Mouse (Mus musculus) mature B cell (primary cell): ENCODE results near the gene Alcam.

Source experiments
- in situ Hi-C: fragments of 300-500 bp; cut with MboI; formaldehyde crosslinking; loops from 2 replicates; pipeline ENCODE4 v1.14.3; 2019

The Alcam gene

DNA sequence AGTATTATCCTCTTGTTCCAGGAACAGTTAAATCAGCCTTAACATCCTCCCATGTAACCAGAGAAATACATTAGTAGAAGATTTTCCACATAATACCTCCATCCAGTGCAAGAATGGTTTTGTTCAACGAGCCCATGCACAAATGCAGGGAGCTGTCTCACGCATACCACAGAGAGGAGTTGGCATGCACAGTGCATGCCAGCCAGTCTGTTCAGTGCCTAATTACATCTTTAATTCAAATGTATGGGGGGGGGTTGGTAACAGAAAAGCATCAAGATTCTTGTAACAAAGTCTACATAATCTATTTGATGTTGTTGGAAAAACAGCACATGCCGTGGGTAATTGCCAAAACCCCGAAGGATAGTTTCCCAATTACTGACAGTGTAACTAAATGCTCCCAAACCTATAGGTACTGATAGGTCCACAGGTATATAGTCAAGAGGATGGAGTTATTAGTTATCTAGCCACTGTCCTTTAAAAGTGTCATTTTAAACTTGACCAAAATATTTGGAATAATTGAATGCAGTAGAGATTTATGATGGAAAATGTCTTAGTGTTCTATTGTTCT lies 89.8 kb downstream of the Alcam start:
- in situ Hi-C loops, result no loop called here

DNA sequence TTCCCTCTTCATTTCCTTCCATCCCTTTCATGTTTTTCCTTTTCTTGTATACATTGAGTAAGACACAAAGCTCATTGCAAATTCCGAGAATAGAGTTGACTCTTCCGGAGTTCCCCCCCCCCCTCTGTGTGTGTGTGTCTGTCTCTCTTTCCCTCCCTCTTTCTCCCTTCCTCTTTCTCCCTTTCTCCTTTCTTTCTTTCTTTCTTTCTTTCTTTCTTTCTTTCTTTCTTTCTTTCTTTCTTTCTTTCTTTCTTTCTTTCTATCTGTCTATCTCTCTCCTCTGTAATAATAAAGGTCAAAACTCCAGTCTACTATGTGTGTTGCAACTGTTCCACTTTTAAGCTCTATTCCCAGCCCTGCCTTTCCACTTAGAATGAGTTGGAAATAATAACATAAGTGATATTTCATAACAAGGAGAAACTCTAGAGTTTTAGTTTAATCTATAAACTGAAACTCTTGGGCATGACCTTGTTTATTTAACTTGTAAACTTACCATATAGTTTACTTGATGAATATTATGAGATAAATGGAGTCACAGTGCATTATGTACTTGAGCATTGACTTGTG lies 110.3 kb downstream of the Alcam start:
- in situ Hi-C loops, result no loop called here

DNA sequence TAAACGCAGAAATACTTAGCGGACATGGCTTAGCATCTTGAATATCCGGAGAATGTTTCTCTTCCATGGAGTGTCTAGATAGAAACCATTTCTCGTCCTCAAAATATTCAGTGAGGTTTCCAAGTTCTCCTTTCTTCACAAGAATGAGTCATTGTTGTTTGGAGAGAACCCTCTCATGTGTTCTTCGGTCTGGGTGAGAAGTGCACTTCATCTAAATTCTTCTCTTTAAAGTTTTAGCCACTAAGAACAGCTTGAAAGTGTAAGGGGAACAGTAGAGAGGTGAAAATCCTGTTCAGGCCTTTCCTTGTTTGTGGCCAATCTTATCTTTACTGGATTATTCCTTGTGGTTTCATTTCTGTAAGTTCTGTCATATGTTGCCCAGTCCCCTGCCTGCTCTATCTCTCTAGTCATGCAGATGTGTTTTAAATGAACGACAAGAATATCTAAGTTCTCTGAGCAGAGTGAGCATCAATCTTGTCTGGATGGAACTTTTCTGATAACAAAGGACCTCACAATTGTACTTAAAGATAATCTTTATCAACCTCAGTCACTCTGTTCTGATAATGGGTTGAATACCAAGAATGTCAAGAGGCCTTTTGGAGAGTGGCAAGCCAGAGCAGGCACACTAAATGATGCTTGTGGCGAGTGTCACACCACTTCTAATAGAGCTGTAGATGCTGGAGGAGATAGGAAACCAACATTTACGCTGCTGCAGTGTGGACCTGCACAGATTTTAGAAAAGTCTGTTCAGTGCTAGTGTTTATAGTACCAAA lies 111.0 kb downstream of the Alcam start:
- in situ Hi-C loops, result no loop called here

DNA sequence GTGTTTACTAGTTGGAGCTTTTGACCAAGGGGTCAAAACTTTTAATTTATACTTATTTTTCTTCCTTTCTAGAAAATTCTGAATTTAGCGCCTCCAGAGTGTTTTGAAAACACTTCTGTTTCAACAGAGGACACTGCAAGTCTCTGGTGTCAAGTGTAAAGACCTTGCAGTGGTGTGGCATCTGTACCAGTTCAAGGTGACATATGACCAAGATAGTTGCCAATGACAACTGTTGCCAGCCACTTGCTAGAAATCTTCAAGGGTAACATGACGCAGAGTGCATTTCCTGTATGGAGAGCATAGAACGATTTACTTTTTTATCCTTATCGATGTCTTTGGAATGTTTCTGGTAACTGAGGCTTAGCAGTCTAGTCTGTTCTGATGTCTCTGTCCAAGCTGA lies 119.8 kb downstream of the Alcam start:
- in situ Hi-C loops, result no loop called here

DNA sequence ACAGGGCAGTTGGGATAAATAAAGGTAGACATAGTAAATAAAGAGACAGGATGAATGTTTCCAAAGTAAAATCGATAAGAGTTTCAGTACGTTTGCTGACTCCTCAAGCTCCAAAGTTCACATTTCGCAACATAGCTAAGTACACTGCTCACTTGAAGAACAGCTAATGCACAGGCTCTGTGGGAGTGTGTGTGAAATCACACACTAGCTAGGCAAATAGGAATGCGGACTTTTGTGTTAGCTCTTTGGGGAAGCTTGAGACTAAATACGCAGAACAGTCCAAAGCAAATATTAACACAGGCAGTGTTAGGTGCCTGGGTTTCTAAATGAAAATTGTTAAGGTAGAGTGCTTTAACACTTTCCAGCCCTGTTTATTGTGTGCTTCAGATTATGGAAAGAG lies 120.2 kb downstream of the Alcam start:
- in situ Hi-C loops, result no loop called here

DNA sequence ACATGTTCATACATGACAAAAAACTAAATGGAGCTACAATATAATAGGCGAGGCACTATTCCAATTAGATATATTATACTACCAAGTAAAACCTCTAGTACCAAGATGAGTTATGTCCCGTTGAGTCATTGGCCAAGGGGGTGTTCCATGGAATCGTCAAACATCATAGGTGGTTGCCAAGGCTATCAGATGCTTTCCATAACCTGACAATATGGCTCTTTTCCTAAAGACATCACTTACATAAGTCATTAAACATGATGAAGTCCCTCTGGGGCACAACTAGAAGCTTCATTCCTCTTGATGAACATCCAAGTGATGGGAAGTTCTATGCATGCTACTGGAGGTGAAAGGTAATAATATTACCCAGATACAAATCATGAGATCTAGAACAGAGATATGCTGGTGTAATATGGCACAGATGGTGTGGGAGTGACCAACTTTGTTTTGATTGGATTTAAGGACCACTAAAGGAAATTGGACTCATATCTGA lies 122.5 kb downstream of the Alcam start:
- in situ Hi-C loops, result no loop called here

DNA sequence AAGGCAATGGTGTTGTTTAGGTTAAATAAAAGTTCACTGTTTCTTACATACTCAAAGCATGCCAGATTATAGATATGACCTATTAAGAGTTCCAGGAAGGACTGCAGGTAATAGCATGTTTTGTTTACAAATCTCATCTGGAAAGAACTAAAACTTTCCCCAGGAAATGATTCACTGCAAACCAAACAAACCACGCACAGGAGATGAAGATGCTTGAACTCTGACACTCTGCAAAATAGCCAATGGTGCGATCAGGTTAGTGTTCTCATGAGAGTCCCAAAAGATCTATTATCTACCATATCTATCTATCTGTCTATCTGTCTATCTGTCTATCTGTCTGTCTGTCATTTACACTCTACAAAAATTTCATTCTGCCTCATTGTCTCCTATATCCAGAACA lies 124.5 kb downstream of the Alcam start:
- in situ Hi-C loops, result no loop called here

DNA sequence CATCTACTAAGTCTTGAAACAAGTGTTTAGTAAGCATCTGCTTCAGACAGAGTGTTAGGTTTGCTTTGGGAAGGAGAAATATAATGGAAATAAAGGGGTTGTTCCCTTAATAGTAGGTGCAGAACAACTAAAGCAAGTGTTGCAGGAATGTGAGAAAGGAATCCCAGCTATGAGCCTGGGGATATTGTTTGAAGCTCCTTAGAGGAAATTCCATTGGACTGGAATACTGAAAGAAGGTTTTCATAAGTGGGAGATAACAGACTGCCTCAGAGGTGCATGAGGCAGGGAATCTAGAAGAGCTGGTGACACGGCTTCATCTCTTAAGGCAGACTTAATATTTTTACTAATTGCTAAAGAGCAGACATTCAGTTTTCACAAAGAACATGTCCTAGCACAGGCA lies 134.6 kb downstream of the Alcam start:
- in situ Hi-C loops, result no loop called here

DNA sequence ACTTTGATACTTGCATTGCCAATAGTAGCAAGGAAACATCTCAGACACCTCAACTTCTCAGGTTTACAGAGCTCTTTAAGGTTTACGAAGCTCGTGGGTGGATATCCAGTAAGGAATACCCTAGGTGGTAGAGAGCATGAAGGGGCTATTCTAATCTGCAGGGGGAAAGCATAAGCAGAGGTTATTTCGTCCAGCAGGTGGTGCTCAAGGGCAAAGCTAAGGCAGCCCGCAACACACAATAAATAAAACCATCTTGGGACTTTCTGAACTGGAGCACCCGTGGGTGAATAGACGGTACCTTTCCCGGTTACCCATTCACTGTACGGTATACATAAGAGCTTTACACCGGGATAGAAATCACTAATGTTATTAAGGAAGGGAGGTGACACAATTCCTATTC lies 142.8 kb downstream of the Alcam start:
- in situ Hi-C loops, result no loop called here

DNA sequence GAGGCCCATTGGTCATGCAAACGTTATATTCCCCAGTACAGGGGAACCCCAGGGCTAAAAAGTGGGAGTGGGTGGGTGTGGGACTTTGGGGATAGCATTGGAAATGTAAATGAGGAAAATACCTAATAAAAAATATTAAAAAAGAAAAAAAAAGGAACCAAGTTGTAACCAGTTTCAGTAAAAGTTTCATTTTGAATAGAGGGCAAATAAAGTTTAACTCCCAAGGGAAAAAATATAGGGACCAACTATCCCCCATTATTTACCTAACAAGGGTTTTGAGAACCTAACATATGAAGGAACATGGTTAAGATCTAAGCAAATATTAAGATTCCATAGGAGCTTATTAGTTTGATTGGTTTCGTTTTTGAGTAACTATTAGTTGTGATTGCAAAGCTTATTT lies 146.9 kb downstream of the Alcam start:
- in situ Hi-C loops, result no loop called here

DNA sequence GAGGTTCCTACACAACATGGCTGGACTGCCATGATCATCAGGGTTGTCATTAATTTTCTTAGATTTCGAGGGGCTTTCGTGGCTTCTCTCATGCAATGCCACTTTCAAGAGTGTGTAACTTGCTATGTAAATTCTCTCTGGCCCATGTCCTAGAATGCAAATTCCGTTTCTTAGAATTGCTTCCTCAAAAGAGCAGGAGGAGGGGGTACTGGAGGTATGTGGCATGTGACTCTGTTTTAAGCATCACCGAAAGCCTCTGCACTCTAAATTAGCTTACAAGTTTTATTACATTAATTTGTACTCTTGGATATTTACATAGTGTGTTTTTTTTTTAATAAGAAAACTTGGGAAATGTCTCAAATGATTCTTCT lies 150.4 kb downstream of the Alcam start:
- in situ Hi-C loops, result no loop called here

DNA sequence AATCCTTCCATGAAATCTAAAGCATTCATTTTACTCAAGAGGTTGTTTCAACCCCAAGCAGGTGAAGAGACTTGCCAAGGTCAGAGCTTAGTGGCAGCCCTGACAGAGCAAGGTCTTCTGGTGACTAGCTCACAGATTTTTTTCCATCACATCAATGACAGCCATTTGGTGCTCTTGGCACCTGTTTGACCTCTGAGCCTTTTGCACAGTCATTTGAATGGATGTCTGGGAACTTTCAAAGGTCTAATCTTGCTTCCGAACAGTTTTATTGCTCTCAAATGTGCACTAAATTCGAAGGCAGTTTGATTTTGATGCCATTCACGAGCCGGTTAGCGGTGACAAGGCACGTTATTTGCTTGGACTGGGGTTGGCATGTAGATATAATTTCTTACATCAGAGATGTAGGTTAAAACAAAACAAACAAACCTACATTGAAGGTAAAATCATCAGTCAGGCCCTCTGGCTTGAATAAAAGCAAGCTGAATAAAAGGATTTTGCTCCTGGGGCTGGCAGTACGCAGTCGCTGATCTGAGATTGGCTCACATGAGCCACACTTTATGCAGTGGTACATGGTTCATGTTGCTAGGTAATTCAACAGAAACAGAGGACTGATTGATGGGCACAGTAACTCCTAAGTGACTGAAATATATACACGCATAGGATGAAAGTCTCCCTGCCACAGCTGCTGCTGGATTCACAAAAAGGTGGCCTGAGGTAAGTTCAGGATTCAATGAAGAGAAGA lies 150.9 kb downstream of the Alcam start:
- in situ Hi-C loops, result no loop called here

DNA sequence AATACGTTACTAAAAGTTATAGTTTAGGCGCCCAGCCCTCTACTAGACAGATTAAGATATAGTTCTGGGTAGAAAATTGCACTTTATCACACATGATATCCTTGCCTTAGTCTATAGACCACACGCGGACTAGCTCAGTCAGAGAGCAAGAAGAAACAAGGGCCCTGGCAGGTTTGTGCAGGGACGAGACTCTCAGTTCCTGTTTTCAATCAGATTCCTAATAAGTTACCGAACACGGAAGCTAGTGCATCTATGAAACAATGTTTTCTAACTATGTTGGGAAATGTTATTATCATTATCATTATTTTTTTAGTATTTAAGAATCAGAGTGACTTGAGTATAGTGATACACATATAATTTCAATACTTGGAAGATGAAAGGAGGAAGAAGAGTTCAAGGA lies 152.1 kb downstream of the Alcam start:
- in situ Hi-C loops, result no loop called here

DNA sequence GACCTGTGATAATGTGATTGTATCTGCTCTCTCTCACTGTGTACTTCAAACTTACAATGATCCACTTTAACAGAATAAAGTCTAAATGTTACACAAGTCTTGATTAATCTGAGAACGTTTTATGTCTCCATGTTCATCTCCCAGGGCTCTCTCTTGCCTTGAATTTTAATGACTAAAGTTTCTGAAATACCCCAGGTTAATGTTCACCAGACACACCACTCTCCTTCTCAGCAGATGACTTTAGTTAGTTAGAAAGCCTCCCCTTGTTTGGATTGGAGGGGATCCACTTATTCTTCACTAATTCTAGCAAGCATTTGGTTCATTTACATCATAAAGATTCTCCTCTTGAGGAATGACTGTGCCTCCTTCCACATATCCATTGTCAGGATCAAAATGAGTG lies 157.5 kb downstream of the Alcam start:
- in situ Hi-C loops, result no loop called here

DNA sequence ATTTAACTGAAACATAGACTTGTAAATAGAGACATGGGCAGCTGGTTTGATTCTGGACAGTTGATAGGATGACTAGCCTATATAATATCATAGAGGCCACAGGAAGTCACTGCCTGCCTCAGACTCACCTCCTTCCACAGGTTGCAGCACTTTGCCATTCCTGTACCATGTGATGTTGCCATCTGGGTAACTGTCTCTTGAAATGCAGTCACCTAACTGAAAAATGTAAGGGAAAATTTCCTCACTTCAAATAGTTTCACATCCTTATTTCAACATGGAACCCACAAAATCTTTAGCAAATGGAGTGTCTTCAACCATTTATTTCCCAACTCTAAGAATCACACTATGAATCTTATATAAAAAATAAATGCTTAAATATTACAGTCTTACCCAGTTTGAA lies 158.3 kb downstream of the Alcam start:
- in situ Hi-C loops, result no loop called here

DNA sequence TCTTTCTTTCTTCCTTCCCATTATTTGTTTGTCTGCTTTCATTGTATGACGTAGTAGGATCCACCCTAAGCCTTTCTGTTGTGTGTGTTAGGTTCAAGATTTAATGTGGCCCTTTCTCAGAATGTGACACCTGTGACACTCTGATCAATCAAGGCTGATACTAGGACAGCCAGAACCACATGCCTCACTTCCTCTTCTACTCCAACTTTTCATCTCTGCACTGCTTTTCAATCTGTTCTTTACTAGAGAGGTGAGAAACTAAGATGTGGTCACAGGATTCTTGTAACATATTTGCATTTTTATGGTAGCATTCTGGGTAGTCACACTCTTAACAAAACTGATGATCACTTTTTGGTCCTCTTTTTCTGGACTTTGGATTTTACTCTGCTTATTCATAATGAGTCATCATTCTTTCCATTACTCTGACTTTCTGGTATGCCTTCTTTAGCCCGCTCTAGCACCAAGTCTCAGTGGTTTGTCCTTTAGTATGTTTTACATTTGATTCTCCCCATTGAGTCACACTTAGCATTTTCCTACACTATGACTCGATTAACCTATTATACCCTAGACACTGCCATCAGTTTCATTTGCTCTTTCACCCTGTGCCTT lies 161.3 kb downstream of the Alcam start:
- in situ Hi-C loops, result no loop called here

DNA sequence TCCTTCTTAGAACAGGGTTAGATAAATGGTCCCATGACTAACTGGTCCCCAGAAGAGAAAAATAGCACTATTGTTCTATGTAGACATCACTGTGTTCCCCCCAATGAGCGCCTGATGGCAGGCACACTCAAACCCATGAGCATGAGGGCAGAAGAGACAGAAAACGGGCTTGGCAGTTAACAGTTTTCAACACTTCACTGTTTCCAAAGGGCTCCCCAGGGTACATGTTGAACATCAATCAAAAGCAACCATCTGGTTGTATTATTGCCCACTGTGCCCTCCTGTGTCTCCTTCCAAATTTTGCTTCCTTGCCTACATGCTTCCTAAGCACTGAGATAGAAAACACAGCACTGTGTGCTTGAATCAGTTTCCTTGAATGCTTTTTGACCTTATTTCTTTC lies 173.7 kb downstream of the Alcam start:
- in situ Hi-C loops, result no loop called here

DNA sequence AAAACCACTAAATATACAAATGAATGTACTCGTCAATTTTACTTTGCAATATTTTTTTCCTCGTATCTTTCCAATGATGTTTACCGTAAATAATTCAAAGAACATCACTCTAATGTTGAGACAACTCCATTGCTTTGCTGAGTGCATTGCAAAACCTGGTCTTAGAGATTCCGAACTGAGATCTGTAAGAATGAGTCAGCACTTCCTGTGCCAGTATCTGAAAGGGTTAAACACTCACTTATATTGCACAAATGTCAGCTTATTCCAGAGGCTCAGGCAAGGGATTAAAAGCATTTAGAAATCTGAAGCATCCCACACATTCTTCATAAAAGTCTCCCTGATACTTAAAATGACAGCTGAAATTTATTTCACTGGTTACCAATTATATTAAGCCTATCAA lies 188.8 kb downstream of the Alcam start:
- in situ Hi-C loops, result no loop called here

DNA sequence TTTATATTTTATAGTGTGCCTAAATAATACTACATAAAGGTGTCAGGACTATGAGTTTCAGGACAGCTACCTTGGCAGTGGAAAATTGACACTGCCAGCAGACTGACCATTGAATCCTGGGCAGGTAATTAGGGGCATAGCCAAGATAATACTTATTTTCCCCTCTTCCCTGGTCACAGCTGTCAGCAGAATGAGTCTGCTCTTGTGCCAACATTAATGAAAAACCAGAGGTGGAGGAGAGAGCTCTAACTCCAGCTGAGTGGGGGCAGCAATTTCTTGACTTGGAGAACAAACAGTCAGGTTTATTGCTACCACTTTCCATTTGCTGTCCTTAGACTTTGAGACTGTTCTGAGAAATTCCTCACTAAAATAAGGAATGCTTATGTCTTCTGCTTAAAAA lies 190.1 kb downstream of the Alcam start:
- in situ Hi-C loops, result no loop called here

DNA sequence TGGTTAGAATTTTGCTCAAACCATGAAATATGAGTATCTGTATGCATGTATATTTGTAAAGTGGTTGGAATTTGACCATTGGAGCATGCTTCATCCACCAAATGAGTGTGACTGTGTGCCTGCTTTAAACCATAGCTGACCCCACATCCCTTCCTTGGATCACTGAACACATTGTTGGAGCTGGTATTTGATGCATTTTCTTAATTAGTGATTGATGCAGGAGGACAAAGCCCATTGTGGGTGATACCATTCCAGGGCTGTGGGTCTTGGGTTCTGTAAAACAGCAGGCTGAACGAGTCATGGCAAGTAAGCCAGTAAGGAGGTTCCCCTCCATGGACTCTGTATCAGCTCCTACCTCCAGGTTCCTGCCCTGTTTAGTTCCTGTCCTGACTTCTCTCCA lies 191.3 kb downstream of the Alcam start:
- in situ Hi-C loops, result no loop called here

DNA sequence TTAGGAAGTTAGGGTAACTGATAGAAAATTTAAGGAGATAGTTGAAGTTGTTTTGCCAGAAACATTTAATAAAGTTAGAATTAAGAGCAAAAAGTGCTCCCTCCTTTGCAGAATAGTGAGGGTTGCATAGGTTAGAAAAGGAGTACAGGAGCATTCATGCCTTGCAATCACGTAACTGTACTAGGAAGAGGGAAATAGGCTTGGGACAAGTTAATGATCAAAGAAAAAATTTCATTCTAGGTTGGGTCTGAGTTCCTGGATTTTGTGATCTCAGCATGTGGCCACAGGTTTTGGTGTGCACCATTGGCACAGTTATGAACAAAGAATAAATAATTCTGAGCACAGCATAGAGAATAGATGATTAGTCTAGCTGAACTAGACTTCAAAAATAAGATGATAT lies 192.1 kb downstream of the Alcam start:
- in situ Hi-C loops, result no loop called here

DNA sequence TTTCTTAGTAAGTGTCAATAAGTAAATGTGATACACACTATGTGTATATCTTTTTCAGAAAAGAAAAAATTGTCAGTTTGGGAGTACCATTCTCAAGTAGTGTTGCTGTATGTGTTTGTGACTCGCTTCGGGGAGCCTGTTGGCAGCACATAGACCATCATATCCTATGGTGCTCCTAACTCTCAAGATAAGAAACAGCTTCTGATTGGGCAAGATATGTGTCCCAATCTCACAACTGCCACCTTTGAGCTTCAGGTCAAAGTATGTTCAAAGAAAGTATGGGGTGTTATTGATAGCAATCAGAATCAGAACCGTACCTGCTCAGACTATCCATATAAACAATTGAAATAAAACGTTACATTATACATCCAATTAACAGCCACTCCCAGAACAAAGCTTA lies 202.9 kb downstream of the Alcam start:
- in situ Hi-C loops, result no loop called here

DNA sequence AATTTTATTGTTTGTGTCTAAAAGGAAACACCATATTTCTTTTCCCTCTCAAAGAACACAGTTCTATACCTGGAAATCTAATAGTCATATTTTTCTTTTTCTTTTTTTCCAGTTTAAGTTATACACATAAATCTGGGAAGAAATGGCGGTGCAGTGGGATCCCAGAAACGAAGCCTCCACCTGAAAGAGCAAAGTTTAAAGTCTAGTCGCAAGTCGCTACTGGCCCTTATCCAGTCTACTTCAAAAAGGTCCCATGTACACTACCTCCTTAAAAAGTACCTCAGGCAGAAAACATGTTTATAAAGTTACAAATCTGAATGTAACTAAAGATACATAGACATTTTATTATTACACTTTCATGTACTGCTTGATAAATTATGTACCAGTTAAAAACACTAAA lies 203.7 kb downstream of the Alcam start:
- in situ Hi-C loops, result no loop called here
